Mouse (Mus musculus) gastrocnemius, postnatal 25 days (tissue): ENCODE results near the gene Crim1. TPM values are rescaled to one million over a fixed set of nuclear protein-coding genes. Genes with fewer than 3 reads are reported as not detected.
"Not testable (repeated sequence)": the region's sequence is repeated elsewhere in the genome, so short reads cannot be mapped to it uniquely, and the experiment has no call there.

Source experiments
- DNase-seq: peaks from one replicate; pipeline ENCODE4 v3.0.0; 2022
- total RNA-seq, 2 experiments: library from RNA; stranded (reverse); gene quantifications; 1 replicate in 1 of 2; 2 replicates in 1 of 2; pipeline ENCODE4 v1.2.3; 2021

The Crim1 gene
- total RNA-seq, 2 experiments from 2014 or later = 22.1 to 22.9 TPM

- peak; percentile 31 for DNase-seq
Measured at GRCm38 (mm10) chr17:78250149-78250938, 50.3 kb downstream of the Crim1 start.

- DNase-seq = not testable (repeated sequence)
Measured at GRCm38 (mm10) chr17:78253587-78253986, 53.5 kb downstream of the Crim1 start.

- DNase-seq = peak; percentile 20
Measured at GRCm38 (mm10) chr17:78254256-78254655, 54.2 kb downstream of the Crim1 start.

- DNase-seq = no peak
Measured at GRCm38 (mm10) chr17:78255711-78256110, 55.7 kb downstream of the Crim1 start.

- DNase-seq = no peak
Measured at GRCm38 (mm10) chr17:78256534-78256933, 56.5 kb downstream of the Crim1 start.

GRCm38 (mm10) chr17:78261684-78262083 is 61.6 kb downstream of the Crim1 start:
- no peak for DNase-seq

GRCm38 (mm10) chr17:78264116-78264515 is 64.1 kb downstream of the Crim1 start:
- DNase-seq = no peak

GRCm38 (mm10) chr17:78265135-78265534 is 65.1 kb downstream of the Crim1 start:
- no peak for DNase-seq

- no peak for DNase-seq
Measured at GRCm38 (mm10) chr17:78266271-78266670, 66.2 kb downstream of the Crim1 start.

GRCm38 (mm10) chr17:78268591-78268990 is 68.5 kb downstream of the Crim1 start:
- no peak for DNase-seq

- no peak for DNase-seq
Measured at GRCm38 (mm10) chr17:78269311-78269710, 69.3 kb downstream of the Crim1 start.

- no peak for DNase-seq
Measured at GRCm38 (mm10) chr17:78270019-78270418, 70.0 kb downstream of the Crim1 start.

GRCm38 (mm10) chr17:78271731-78272130 is 71.7 kb downstream of the Crim1 start:
- no peak for DNase-seq

GRCm38 (mm10) chr17:78272142-78272541 is 72.1 kb downstream of the Crim1 start:
- DNase-seq = no peak

GRCm38 (mm10) chr17:78272713-78273483 is 72.8 kb downstream of the Crim1 start:
- no peak for DNase-seq

GRCm38 (mm10) chr17:78273875-78274274 is 73.8 kb downstream of the Crim1 start:
- DNase-seq = no peak

- no peak for DNase-seq
Measured at GRCm38 (mm10) chr17:78274609-78275506, 74.8 kb downstream of the Crim1 start.

GRCm38 (mm10) chr17:78275507-78275813 is 75.4 kb downstream of the Crim1 start:
- DNase-seq = no peak

- DNase-seq = no peak
Measured at GRCm38 (mm10) chr17:78279191-78279590, 79.1 kb downstream of the Crim1 start.

GRCm38 (mm10) chr17:78280991-78281712 is 81.1 kb downstream of the Crim1 start:
- no peak for DNase-seq

GRCm38 (mm10) chr17:78283271-78283992 is 83.4 kb downstream of the Crim1 start:
- DNase-seq = no peak
